Mouse (Mus musculus) heart, postnatal 0 days (tissue): ENCODE data around the gene Cd34. TPM values are rescaled to one million over a fixed set of nuclear protein-coding genes. Genes with fewer than 3 reads are reported as not detected.

ENCODE experiments used
- ATAC-seq: fragments of 200-750 bp; cut with Nextera tagmentation; 2 replicates; pipeline ENCODE4 v1.8.0; 2017; ENCODE audit warnings: low read depth, moderate number of reproducible peaks, moderate library complexity; ENCODE audit not compliant: insufficient read depth
- DNase-seq: peaks from one replicate; pipeline ENCODE4 v3.0.0-alpha.2; 2016; ENCODE audit warnings: low spot score
- H3K27ac ChIP-seq: fragments of 300-500 bp; sonication (generic); 2 replicates; pipeline ENCODE4 v1.5.1; 2014; ENCODE audit warnings: low read depth, mild to moderate bottlenecking
- H3K27me3 ChIP-seq: fragments of 300-500 bp; sonication (generic); 2 replicates; pipeline ENCODE4 v1.6.1; 2014; ENCODE audit warnings: low read length, mixed read lengths; ENCODE audit not compliant: control insufficient read depth, insufficient read depth
- H3K36me3 ChIP-seq: fragments of 300-500 bp; sonication (generic); replicated peaks from 2 replicates; pipeline ENCODE4 v1.6.1; 2014; ENCODE audit warnings: low read length, mixed read lengths; ENCODE audit not compliant: control insufficient read depth, insufficient read depth
- H3K4me1 ChIP-seq: fragments of 300-500 bp; sonication (generic); 2 replicates; pipeline ENCODE4 v1.6.1; 2014; ENCODE audit warnings: antibody characterized with exemption; ENCODE audit not compliant: control insufficient read depth, insufficient read depth
- H3K4me2 ChIP-seq: fragments of 300-500 bp; sonication (generic); 2 replicates; pipeline ENCODE4 v1.6.1; 2014; ENCODE audit warnings: low read depth, mild to moderate bottlenecking, low read length, moderate library complexity
- H3K4me3 ChIP-seq: fragments of 300-500 bp; sonication (generic); 2 replicates; pipeline ENCODE4 v1.5.1; 2014; ENCODE audit warnings: low read depth, low read length
- H3K9ac ChIP-seq: fragments of 300-500 bp; sonication (generic); replicated peaks from 2 replicates; pipeline ENCODE4 v1.6.1; 2014; ENCODE audit warnings: low read depth, low read length, mixed read lengths
- H3K9me3 ChIP-seq: fragments of 300-500 bp; sonication (generic); replicated peaks from 2 replicates; pipeline ENCODE4 v1.6.1; 2016; ENCODE audit warnings: low read length; ENCODE audit not compliant: control insufficient read depth
- CTCF ChIP-seq: IDR thresholded peaks from 2 replicates; pipeline ENCODE4 v1.5.1; 2016; ENCODE audit warnings: antibody characterized with exemption, control low read depth, low read depth
- EP300 ChIP-seq: IDR thresholded peaks from 2 replicates; pipeline ENCODE4 v1.6.1; 2016; ENCODE audit warnings: antibody characterized with exemption, low read depth
- WGBS: fragments of 180-500 bp; shearing (Covaris S2); extraction: QIAGEN DNeasy Blood & Tissue Kit; methylation state at CpG from one replicate; pipeline ENCODE4 v1.1.7; 2014; 5-methylcytosine and 5-hydroxymethylcytosine counted together
- polyA plus RNA-seq: library from polyadenylated mRNA; unstranded; fragments of >200 nt; fragmentation: Nextera tagmentation; extraction: Ambion mirVana; gene quantifications from 2 replicates; pipeline ENCODE4 v1.2.1, GENCODE M21; 2015
- total RNA-seq: library from RNA; depleted of rRNA; stranded (reverse); fragments of >200 nt; gene quantifications from 2 replicates; pipeline ENCODE4 v1.2.3, GENCODE M21; 2014; ENCODE audit warnings: low replicate concordance

Gene Cd34
- total and polyA plus RNA-seq, 2 experiments from 2014 or later, result 128 to 173 TPM

DNA sequence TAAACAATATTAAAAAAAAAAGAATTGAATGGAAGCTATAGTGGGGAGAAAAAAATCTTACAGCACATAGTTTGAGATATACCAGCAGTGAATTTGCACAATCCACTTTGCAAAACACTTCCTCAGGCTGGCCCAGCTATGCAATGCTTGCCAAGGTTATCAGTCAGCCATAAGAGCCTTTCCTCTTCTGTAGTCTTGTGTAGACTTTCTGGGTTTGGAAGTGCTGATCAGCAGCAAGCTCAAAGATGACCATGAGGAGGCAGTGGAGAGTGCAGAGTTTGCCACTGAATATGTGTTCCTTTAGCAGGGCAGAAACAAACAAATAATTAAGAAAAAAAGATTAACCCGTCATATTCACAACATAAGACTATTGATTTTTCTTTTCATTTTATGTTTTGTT, 50.4 kb downstream of the Cd34 start:
- no peaks in the 10 kb centered on the region for H3K27me3 ChIP-seq
- 91% methylated on average over 1 of the region's 1 CpGs for WGBS
- no peak for DNase-seq
- H3K36me3 ChIP-seq, result no peaks in the 10 kb centered on the region
- no peak overlapping the region for H3K27ac ChIP-seq
- no peak overlapping the region for H3K9ac ChIP-seq
- no peak for ATAC-seq
- TF ChIP-seq CTCF, result no peak
- TF ChIP-seq EP300, result no peak
- H3K4me3 ChIP-seq, result no peak overlapping the region
- no peak overlapping the region for H3K4me2 ChIP-seq
- no peaks in the 10 kb centered on the region for H3K9me3 ChIP-seq
- H3K4me1 ChIP-seq, result peaks cover 11% of the 10 kb centered on the region

DNA sequence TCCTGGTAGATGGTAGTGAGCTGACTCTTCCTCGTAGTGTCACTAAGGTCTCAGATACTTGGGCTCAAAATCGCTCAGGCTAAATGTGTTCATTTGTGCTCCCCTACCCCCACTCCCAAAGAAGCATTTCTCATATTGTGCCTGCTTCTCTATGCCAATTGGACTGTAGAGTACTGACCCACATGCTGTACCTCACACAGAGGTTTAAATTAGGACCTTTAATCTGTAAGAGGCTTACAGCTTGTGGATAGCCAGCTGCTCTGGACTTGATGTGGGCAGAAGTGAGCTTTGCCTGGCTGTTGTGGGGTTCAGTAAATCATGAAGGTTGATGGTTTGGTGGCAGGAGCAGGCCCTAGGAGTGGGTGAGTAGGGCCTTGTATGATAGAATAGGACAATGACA, 52.4 kb downstream of the Cd34 start:
- peaks cover 11% of the 10 kb centered on the region for H3K4me1 ChIP-seq
- H3K4me2 ChIP-seq, result no peak overlapping the region
- no peak overlapping the region for H3K27ac ChIP-seq
- H3K36me3 ChIP-seq, result no peaks in the 10 kb centered on the region
- 83% methylated on average over 2 of the region's 2 CpGs for WGBS
- H3K27me3 ChIP-seq, result no peaks in the 10 kb centered on the region
- TF ChIP-seq EP300 (no peak), CTCF (no peak)
- H3K9ac ChIP-seq, result no peak overlapping the region
- ATAC-seq (no peak), DNase-seq (no peak)
- H3K4me3 ChIP-seq, result no peak overlapping the region
- H3K9me3 ChIP-seq, result no peaks in the 10 kb centered on the region

GRCm38 (mm10) chr1:194991654-194992053, 53.0 kb downstream of the Cd34 start:
- ATAC-seq, result no peak
- TF ChIP-seq EP300 (no peak), CTCF (no peak)
- H3K27ac ChIP-seq, result no peak overlapping the region
- H3K9me3 ChIP-seq, result no peaks in the 10 kb centered on the region
- H3K4me1 ChIP-seq, result peaks cover 11% of the 10 kb centered on the region
- no peaks in the 10 kb centered on the region for H3K27me3 ChIP-seq
- no peak overlapping the region for H3K4me3 ChIP-seq
- H3K4me2 ChIP-seq, result no peak overlapping the region
- H3K9ac ChIP-seq, result no peak overlapping the region
- 87% methylated on average over 2 of the region's 2 CpGs for WGBS
- H3K36me3 ChIP-seq, result no peaks in the 10 kb centered on the region
- DNase-seq, result no peak

DNA sequence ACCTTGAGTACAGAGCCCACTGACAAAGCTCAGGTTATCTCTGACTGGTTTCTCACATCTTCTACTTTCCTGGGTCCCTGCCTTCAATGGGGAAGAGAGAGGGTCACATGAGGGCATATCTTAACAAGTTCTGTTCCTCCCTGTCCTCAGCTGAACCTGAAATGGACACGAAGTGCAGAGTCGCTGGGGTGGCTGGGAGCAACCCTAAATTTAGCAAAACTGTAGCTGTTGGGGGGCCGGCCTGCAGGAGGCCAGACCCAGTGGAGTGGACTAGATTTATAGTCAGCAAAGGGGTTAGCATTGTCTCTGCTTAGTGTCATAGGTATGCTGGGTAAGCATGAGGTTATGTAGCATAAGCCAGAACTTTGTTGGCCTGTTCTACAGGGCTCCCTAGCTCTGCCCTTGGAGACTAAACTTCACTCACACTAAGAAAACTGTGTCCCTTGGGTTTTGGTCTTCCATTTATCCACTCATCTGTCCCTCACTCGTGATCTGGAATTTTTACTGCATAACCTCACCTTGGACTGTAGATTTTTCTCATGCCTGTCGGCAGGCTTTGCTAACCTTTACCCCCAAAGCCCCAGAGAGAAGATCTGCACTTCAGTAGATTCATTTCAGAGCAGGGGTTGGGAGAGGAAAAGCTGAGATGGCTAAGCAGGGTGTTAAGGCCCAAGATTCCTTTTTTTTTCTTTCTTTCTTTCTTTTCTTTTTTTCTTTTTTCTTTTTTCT, 54.1 kb downstream of the Cd34 start:
- no peak overlapping the region for H3K4me2 ChIP-seq
- no peak overlapping the region for H3K9ac ChIP-seq
- ATAC-seq (peak; percentile 79), DNase-seq (no peak)
- TF ChIP-seq CTCF (no peak), EP300 (no peak)
- H3K4me1 ChIP-seq, result peaks cover 11% of the 10 kb centered on the region
- no peak overlapping the region for H3K27ac ChIP-seq
- 32% methylated on average over 5 of the region's 5 CpGs for WGBS
- H3K36me3 ChIP-seq, result no peaks in the 10 kb centered on the region
- no peak overlapping the region for H3K4me3 ChIP-seq
- no peaks in the 10 kb centered on the region for H3K27me3 ChIP-seq
- H3K9me3 ChIP-seq, result no peaks in the 10 kb centered on the region

DNA sequence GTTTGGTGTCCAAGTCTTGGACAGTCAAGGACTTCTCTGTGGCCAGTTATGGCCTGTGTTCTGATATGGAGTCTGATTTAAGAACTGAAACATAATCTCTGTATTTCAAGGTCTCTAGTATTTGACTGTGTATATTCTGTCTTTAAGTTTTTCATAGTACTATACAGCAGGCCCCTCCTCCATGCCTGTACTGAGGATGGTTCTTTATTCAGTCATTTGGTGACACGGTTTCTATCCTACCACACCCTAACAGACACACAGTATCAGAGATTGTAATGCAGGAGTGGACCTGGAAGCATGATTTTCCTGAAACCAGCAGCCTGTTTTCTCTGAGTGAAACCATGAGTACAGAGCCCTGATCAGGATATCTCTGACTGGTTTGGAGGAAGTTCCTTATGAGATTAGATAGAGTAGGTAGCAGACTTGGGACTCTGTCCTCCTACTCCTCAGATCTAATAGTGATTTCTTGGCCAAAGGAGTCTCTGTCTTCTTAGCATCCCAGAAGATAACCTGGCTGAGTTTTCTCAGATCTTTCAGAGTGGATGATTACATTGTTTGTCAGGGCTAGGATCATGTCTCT, 54.9 kb downstream of the Cd34 start:
- DNase-seq (no peak), ATAC-seq (no peak)
- TF ChIP-seq CTCF (no peak), EP300 (no peak)
- H3K9ac ChIP-seq, result no peak overlapping the region
- H3K36me3 ChIP-seq, result no peaks in the 10 kb centered on the region
- no peak overlapping the region for H3K4me2 ChIP-seq
- no peaks in the 10 kb centered on the region for H3K9me3 ChIP-seq
- H3K27ac ChIP-seq, result no peak overlapping the region
- peaks cover 11% of the 10 kb centered on the region for H3K4me1 ChIP-seq
- WGBS, result 53% methylated on average over 1 of the region's 1 CpGs
- H3K4me3 ChIP-seq, result no peak overlapping the region
- no peaks in the 10 kb centered on the region for H3K27me3 ChIP-seq
